ENCODE assay signal across 1 mouse cellular context in genomic region chr1:54009418-54010064, GRCm38 (mm10).
TF ChIP-seq lines count a peak whose summit lies in the region.

No protein-coding gene starts in this region.

TF ChIP-seq in CH12.LX, 34 proteins besides CTCF, POLR2A, EP300 and RAD21 (continued from another document):
- TF ChIP-seq CHD1 (IDR thresholded peaks at IDR 0.05; ENCODE audit: low read depth, low read length) (no peak), RCOR1 (conservative IDR thresholded peaks at IDR 0.05; ENCODE audit: low read depth, low read length) (peak; percentile 86), ZKSCAN1 (IDR thresholded peaks at IDR 0.05; ENCODE audit: borderline replicate concordance, low read depth, low read length) (no peak), ZNF384 (IDR thresholded peaks at IDR 0.05; ENCODE audit: low read depth, low read length) (0 out of 2 replicates have a peak, but pooled peaks have one; percentile 8), POLR2AphosphoS2 (IDR thresholded peaks at IDR 0.05; ENCODE audit: low read depth, low read length) (no peak), MXI1 (IDR thresholded peaks at IDR 0.05; ENCODE audit: low read depth, low read length) (no peak), GABPA (IDR thresholded peaks at IDR 0.05; ENCODE audit: insufficient replicate concordance, low read depth, low read length) (no peak), BHLHE40 (IDR thresholded peaks at IDR 0.05; ENCODE audit: low read depth, low read length) (peak; percentile 64), KAT2A (IDR thresholded peaks at IDR 0.05; ENCODE audit: insufficient replicate concordance, low read length) (no peak), USF2 (conservative IDR thresholded peaks at IDR 0.05; ENCODE audit: low read depth, low read length) (no peak), MYC (IDR thresholded peaks at IDR 0.05; ENCODE audit: low read depth, low read length) (0 out of 2 replicates have a peak, but pooled peaks have one; percentile 36), TBP (conservative IDR thresholded peaks at IDR 0.05; ENCODE audit: low read depth, low read length) (no peak), TCF12 (IDR thresholded peaks at IDR 0.05; ENCODE audit: low read depth, low read length) (peak; percentile 38; the same call in 1 of the 2 replicates), ZMIZ1 (IDR thresholded peaks at IDR 0.05; ENCODE audit: low read depth, low read length) (no peak), UBTF (IDR thresholded peaks at IDR 0.05; ENCODE audit: low read depth, low read length) (no peak), E2F4 (IDR thresholded peaks at IDR 0.05; ENCODE audit: insufficient replicate concordance, low read depth, low read length) (0 out of 2 replicates have a peak, but pooled peaks have one; percentile 42), SMC3 (IDR thresholded peaks at IDR 0.05; ENCODE audit: low read depth, low read length) (no peak), MAX (IDR thresholded peaks at IDR 0.05; ENCODE audit: low read length) (peak; percentile 66; the same call in 1 of the 2 replicates), MAZ (IDR thresholded peaks at IDR 0.05; ENCODE audit: low read depth, low read length) (no peak), ZC3H11A (IDR thresholded peaks at IDR 0.05; ENCODE audit: low read depth, low read length) (no peak), ELF1 (IDR thresholded peaks at IDR 0.05; ENCODE audit: low read depth, low read length) (0 out of 2 replicates have a peak, but pooled peaks have one; percentile 42)
